Mouse (Mus musculus) G1E-ER4 (cell line): ENCODE measurements around the gene Ccdc88c. TPM values are rescaled to one million over a fixed set of nuclear protein-coding genes. Genes with fewer than 3 reads are reported as not detected.

Source experiments
- GATA1 ChIP-seq: IDR thresholded peaks from one replicate; pipeline ENCODE4 v1.8.0; 2012; ENCODE audit warnings: low read length, inconsistent platforms
- polyA plus RNA-seq: library from polyadenylated mRNA; stranded (reverse); fragments of >175 nt; gene quantifications from 2 replicates; pipeline ENCODE4 v1.2.3, GENCODE M21; 2012

Gene Ccdc88c
- polyA plus RNA-seq, 1 experiment, result 48.3 TPM

GRCm38 (mm10) chr12:100901386-100901785 is 127.5 kb downstream of the Ccdc88c start:
- TF ChIP-seq GATA1, result no peak

GRCm38 (mm10) chr12:100900901-100901300 is 128.0 kb downstream of the Ccdc88c start:
- TF ChIP-seq GATA1, result no peak

- TF ChIP-seq GATA1, result no peak
Measured at GRCm38 (mm10) chr12:100899111-100899640, 129.7 kb downstream of the Ccdc88c start.

GRCm38 (mm10) chr12:100897736-100898650 is 130.9 kb downstream of the Ccdc88c start:
- no peak for TF ChIP-seq GATA1

GRCm38 (mm10) chr12:100896661-100897060 is 132.2 kb downstream of the Ccdc88c start:
- no peak for TF ChIP-seq GATA1

- no peak for TF ChIP-seq GATA1
Measured at GRCm38 (mm10) chr12:100895504-100895903, 133.4 kb downstream of the Ccdc88c start.

GRCm38 (mm10) chr12:100890548-100890947 is 138.3 kb downstream of the Ccdc88c start:
- TF ChIP-seq GATA1, result no peak

- TF ChIP-seq GATA1, result no peak
Measured at GRCm38 (mm10) chr12:100887801-100888258, 141.0 kb downstream of the Ccdc88c start.

GRCm38 (mm10) chr12:100886877-100887276 is 142.0 kb downstream of the Ccdc88c start:
- no peak for TF ChIP-seq GATA1

GRCm38 (mm10) chr12:100885585-100885984 is 143.3 kb downstream of the Ccdc88c start:
- no peak for TF ChIP-seq GATA1

- no peak for TF ChIP-seq GATA1
Measured at GRCm38 (mm10) chr12:100883168-100883567, 145.7 kb downstream of the Ccdc88c start.

- no peak for TF ChIP-seq GATA1
Measured at GRCm38 (mm10) chr12:100878556-100878955, 150.3 kb downstream of the Ccdc88c start.

- no peak for TF ChIP-seq GATA1
Measured at GRCm38 (mm10) chr12:100877936-100878335, 150.9 kb downstream of the Ccdc88c start.

GRCm38 (mm10) chr12:100875960-100876359 is 152.9 kb downstream of the Ccdc88c start:
- TF ChIP-seq GATA1, result no peak

GRCm38 (mm10) chr12:100875553-100875952 is 153.3 kb downstream of the Ccdc88c start:
- TF ChIP-seq GATA1, result no peak

GRCm38 (mm10) chr12:100873612-100874011 is 155.2 kb downstream of the Ccdc88c start:
- TF ChIP-seq GATA1, result no peak

- no peak for TF ChIP-seq GATA1
Measured at GRCm38 (mm10) chr12:100871841-100872240, 157.0 kb downstream of the Ccdc88c start.
